Mouse (Mus musculus): ENCODE results near the gene Bcl2. TPM values are rescaled to one million over a fixed set of nuclear protein-coding genes. Genes with fewer than 3 reads are reported as not detected.

Bcl2 gene
- total and polyA plus RNA-seq, 3 experiments, result 4.5 to 13.6 (median 8.7) TPM

GRCm38 (mm10) chr1:106654254-106654653, 59.8 kb downstream of the Bcl2 start (continued):
- peak; percentile 69 for TF ChIP-seq MYC (IDR thresholded peaks at IDR 0.05; ENCODE audit: low read depth, low read length)
- TF ChIP-seq KAT2A (IDR thresholded peaks at IDR 0.05; ENCODE audit: insufficient replicate concordance, low read length), result no peak
- no peak for TF ChIP-seq ZKSCAN1 (IDR thresholded peaks at IDR 0.05; ENCODE audit: borderline replicate concordance, low read depth, low read length)
- peak; percentile 97 for TF ChIP-seq EP300 (IDR thresholded peaks at IDR 0.05; ENCODE audit: low read length)
- 0 out of 2 replicates have a peak, but pooled peaks have one; percentile 43 for TF ChIP-seq CHD1 (IDR thresholded peaks at IDR 0.05; ENCODE audit: low read depth, low read length)
- TF ChIP-seq IRF4 (IDR thresholded peaks at IDR 0.05; ENCODE audit: low read depth, low read length), result peak; percentile 97
- TF ChIP-seq MAFK (IDR thresholded peaks at IDR 0.05; ENCODE audit: insufficient replicate concordance, low read length), result 0 out of 2 replicates have a peak, but pooled peaks have one; percentile 53
- TF ChIP-seq ETS1 (conservative IDR thresholded peaks at IDR 0.05; ENCODE audit: low read depth, low read length), result peak; percentile 60
- TF ChIP-seq MXI1 (IDR thresholded peaks at IDR 0.05; ENCODE audit: low read depth, low read length), result no peak

GRCm38 (mm10) chr1:106653441-106653860, 60.6 kb downstream of the Bcl2 start:
- Histone ChIP-seq H3K4me1 (ENCODE audit: control insufficient read depth in 1 of 2, insufficient read depth in 2 of 2) (peaks cover 16 to 58% of the 10 kb centered on the region in 2 experiments), H3K4me3 (replicated peaks in 1 of 3; ENCODE audit: low read depth in 2 of 3, low read length in 2 of 3, poor library complexity in 1 of 3) (no peak overlapping the region), H3K9ac (ENCODE audit: insufficient read depth, low read depth) (peak overlapping the region; percentile 23), H3K9me3 (replicated peaks; ENCODE audit: low read length) (no peaks in the 10 kb centered on the region), H3K79me2 (replicated peaks; ENCODE audit: control insufficient read depth, extremely low read depth, insufficient read depth, poor library complexity, severe bottlenecking) (peaks cover 3% of the 10 kb centered on the region), H3K4me2 (ENCODE audit: insufficient read depth, low read depth, poor library complexity, severe bottlenecking) (0 out of 2 replicates have a peak overlapping the region, but pooled peaks have one; percentile 96), H3K36me3 (replicated peaks in 1 of 2; ENCODE audit: control insufficient read depth in 1 of 2, insufficient read depth in 1 of 2, low read length in 1 of 2) (peaks cover 0 to 2% of the 10 kb centered on the region in 2 experiments), H3K27me3 (replicated peaks) (no peaks in the 10 kb centered on the region), H3K27ac (ENCODE audit: insufficient read depth, low read depth) (no peak overlapping the region; the same call in 1 of the 2 replicates)
- no peak for DNase-seq (ENCODE audit: extremely low read depth)
- in situ Hi-C loops (cut with MboI; ENCODE audit: low pct_ligation_motif_present, low pct_unique_long_range_greater_than_20kb, low sequenced_read_pairs), result loop anchor here (10.0 kb wide), 1 partner anchor 51 kb away; no protein-coding TSS in a partner anchor
- dilution Hi-C loops (cut with MboI; ENCODE audit: extremely low pct_ligation_motif_present, extremely low pct_unique_long_range_greater_than_20kb, low sequenced_read_pairs), result no loop called here
- no peak for TF ChIP-seq RAD21 (IDR thresholded peaks at IDR 0.05; ENCODE audit: low read depth, low read length)
- TF ChIP-seq POLR2AphosphoS2 (IDR thresholded peaks at IDR 0.05; ENCODE audit: low read depth, low read length), result no peak
- no peak for TF ChIP-seq JUND (conservative IDR thresholded peaks at IDR 0.05; ENCODE audit: low read depth, low read length)
- TF ChIP-seq POLR2A (IDR thresholded peaks at IDR 0.05; ENCODE audit: low read depth, low read length), result no peak
- no peak for TF ChIP-seq MAZ (IDR thresholded peaks at IDR 0.05; ENCODE audit: low read depth, low read length)
- TF ChIP-seq USF2 (conservative IDR thresholded peaks at IDR 0.05; ENCODE audit: low read depth, low read length), result no peak
- no peak for TF ChIP-seq HCFC1 (IDR thresholded peaks at IDR 0.05; ENCODE audit: low read depth, low read length)
- TF ChIP-seq SMC3 (IDR thresholded peaks at IDR 0.05; ENCODE audit: low read depth, low read length), result no peak
- no peak for TF ChIP-seq BHLHE40 (IDR thresholded peaks at IDR 0.05; ENCODE audit: low read depth, low read length)
- TF ChIP-seq ZC3H11A (IDR thresholded peaks at IDR 0.05; ENCODE audit: low read depth, low read length), result no peak
- TF ChIP-seq MAX (IDR thresholded peaks at IDR 0.05; ENCODE audit: low read length), result no peak
- no peak for TF ChIP-seq NELFE (IDR thresholded peaks at IDR 0.05; ENCODE audit: low read depth, low read length)
- no peak for TF ChIP-seq ZMIZ1 (IDR thresholded peaks at IDR 0.05; ENCODE audit: low read depth, low read length)
- no peak for TF ChIP-seq ZKSCAN1 (IDR thresholded peaks at IDR 0.05; ENCODE audit: borderline replicate concordance, low read depth, low read length)
- no peak for TF ChIP-seq MYC (IDR thresholded peaks at IDR 0.05; ENCODE audit: low read depth, low read length)
